In genomic region chr2:131807660-131808059, GRCm38 (mm10) we compare ENCODE assay signal across 18 mouse cellular contexts. TPM values are rescaled to one million over a fixed set of nuclear protein-coding genes. Genes with fewer than 3 reads are reported as not detected.
DNase-seq lines count a peak whose midpoint lies in the region; ATAC-seq lines count a peak whose summit lies in the region.
"Had no signal": no experiment of that assay in that cellular context is flagged by ENCODE, and none has a peak within 500 bp of the region (broad histone marks: within the 10 kb centered on the region; RNA-seq: fewer than 3 reads in every experiment).

No protein-coding gene starts in this region.

- H3K4me2 ChIP-seq in hindbrain, embryonic 16.5 days (ENCODE audit: low read length), result 0 out of 2 replicates have a peak overlapping the region, but pooled peaks have one; percentile 20
- H3K4me2 ChIP-seq in hindbrain, embryonic 14.5 days (replicated peaks), result no peak overlapping the region
- no peak overlapping the region for H3K4me2 ChIP-seq in midbrain, embryonic 11.5 days
- no peak overlapping the region for H3K4me2 ChIP-seq in midbrain, embryonic 16.5 days (ENCODE audit: low read length)
- 0 out of 2 replicates have a peak overlapping the region, but pooled peaks have one; percentile 13 for H3K4me2 ChIP-seq in neural tube, embryonic 13.5 days
- H3K4me2 ChIP-seq: embryonic facial prominence, embryonic 12.5 days; limb, embryonic 15.5 days had no signal

- H3K9ac ChIP-seq in hindbrain, embryonic 16.5 days (ENCODE audit: low read depth, low read length), result no peak overlapping the region
- no peak overlapping the region for H3K9ac ChIP-seq in hindbrain, embryonic 14.5 days
- H3K9ac ChIP-seq in midbrain, embryonic 11.5 days (ENCODE audit: low read length), result no peak overlapping the region
- no peak overlapping the region for H3K9ac ChIP-seq in midbrain, embryonic 16.5 days (ENCODE audit: low read depth, low read length)
- H3K9ac ChIP-seq in neural tube, embryonic 13.5 days, result no peak overlapping the region
- H3K9ac ChIP-seq: embryonic facial prominence, embryonic 12.5 days; limb, embryonic 15.5 days had no signal

- no peak for DNase-seq in hindbrain, embryonic 14.5 days (ENCODE audit: low spot score)
- peak; percentile 72 for DNase-seq in midbrain, embryonic 11.5 days (ENCODE audit: low spot score, missing footprints)
- peak; percentile 30 for DNase-seq in ZHBTc4 (ENCODE audit: low read depth, low spot score)
- no peak for DNase-seq in adrenal gland, postnatal 25 days
- DNase-seq: kidney, adult 9 months; layer of hippocampus, postnatal 36 days; lung, postnatal 4 days had no signal

- H3K4me1 ChIP-seq in hindbrain, embryonic 16.5 days (ENCODE audit: control insufficient read depth, insufficient read depth, low read depth, low read length), result no peaks in the 10 kb centered on the region
- no peaks in the 10 kb centered on the region for H3K4me1 ChIP-seq in hindbrain, embryonic 14.5 days (replicated peaks; ENCODE audit: control insufficient read depth, insufficient read depth, low read length)
- H3K4me1 ChIP-seq in midbrain, embryonic 11.5 days (ENCODE audit: control insufficient read depth, insufficient read depth, low read length), result peaks cover 4% of the 10 kb centered on the region; the same call in 1 of the 2 replicates
- H3K4me1 ChIP-seq in midbrain, embryonic 16.5 days (ENCODE audit: control insufficient read depth, insufficient read depth, low read length), result peaks cover 4% of the 10 kb centered on the region; the same call in 1 of the 2 replicates
- peaks cover 8% of the 10 kb centered on the region for H3K4me1 ChIP-seq in neural tube, embryonic 13.5 days (replicated peaks)

- no peaks in the 10 kb centered on the region for H3K27me3 ChIP-seq in hindbrain, embryonic 16.5 days (replicated peaks; ENCODE audit: control insufficient read depth, insufficient read depth, low read length)
- H3K27me3 ChIP-seq in hindbrain, embryonic 14.5 days (ENCODE audit: control insufficient read depth, insufficient read depth, low read length), result no peaks in the 10 kb centered on the region; the same call in 1 of the 2 replicates
- H3K27me3 ChIP-seq in midbrain, embryonic 11.5 days (ENCODE audit: control insufficient read depth, insufficient read depth, low read length), result no peaks in the 10 kb centered on the region; the same call in 1 of the 2 replicates
- no peaks in the 10 kb centered on the region for H3K27me3 ChIP-seq in midbrain, embryonic 16.5 days (ENCODE audit: control insufficient read depth, insufficient read depth, low read depth, low read length)
- no peaks in the 10 kb centered on the region for H3K27me3 ChIP-seq in neural tube, embryonic 13.5 days
- H3K27me3 ChIP-seq: embryonic facial prominence, embryonic 12.5 days had no signal

- ATAC-seq in hindbrain, embryonic 16.5 days, result no peak
- ATAC-seq in hindbrain, embryonic 14.5 days (ENCODE audit: low FRiP score), result no peak
- no peak for ATAC-seq in midbrain, embryonic 11.5 days (ENCODE audit: low FRiP score)
- no peak for ATAC-seq in midbrain, embryonic 16.5 days
- no peak for ATAC-seq in neural tube, embryonic 13.5 days (ENCODE audit: low read depth)
- ATAC-seq: forebrain, embryonic 16.5 days had no signal

- H3K27ac ChIP-seq in hindbrain, embryonic 16.5 days (ENCODE audit: low read depth, low read length), result no peak overlapping the region
- H3K27ac ChIP-seq in hindbrain, embryonic 14.5 days, result no peak overlapping the region
- no peak overlapping the region for H3K27ac ChIP-seq in midbrain, embryonic 11.5 days (ENCODE audit: low read depth, low read length)
- no peak overlapping the region for H3K27ac ChIP-seq in midbrain, embryonic 16.5 days (ENCODE audit: low read length)
- H3K27ac ChIP-seq in neural tube, embryonic 13.5 days (replicated peaks), result no peak overlapping the region
- H3K27ac ChIP-seq: embryonic facial prominence, embryonic 12.5 days; limb, embryonic 15.5 days had no signal

- no peak overlapping the region for H3K4me3 ChIP-seq in hindbrain, embryonic 16.5 days (ENCODE audit: low read length)
- no peak overlapping the region for H3K4me3 ChIP-seq in hindbrain, embryonic 14.5 days (replicated peaks; ENCODE audit: low read length)
- H3K4me3 ChIP-seq in midbrain, embryonic 11.5 days (ENCODE audit: low read depth, low read length), result no peak overlapping the region
- H3K4me3 ChIP-seq in midbrain, embryonic 16.5 days (ENCODE audit: low read depth, low read length), result no peak overlapping the region
- H3K4me3 ChIP-seq in neural tube, embryonic 13.5 days, result no peak overlapping the region
- H3K4me3 ChIP-seq: embryonic facial prominence, embryonic 12.5 days; limb, embryonic 15.5 days had no signal

- H3K36me3 ChIP-seq in hindbrain, embryonic 16.5 days (ENCODE audit: control insufficient read depth, insufficient read depth, low read length), result no peaks in the 10 kb centered on the region
- no peaks in the 10 kb centered on the region for H3K36me3 ChIP-seq in hindbrain, embryonic 14.5 days (replicated peaks; ENCODE audit: control insufficient read depth, insufficient read depth)
- no peaks in the 10 kb centered on the region for H3K36me3 ChIP-seq in midbrain, embryonic 11.5 days (ENCODE audit: control insufficient read depth, insufficient read depth, low read length)
- H3K36me3 ChIP-seq in midbrain, embryonic 16.5 days (ENCODE audit: control insufficient read depth, insufficient read depth, low read length), result no peaks in the 10 kb centered on the region
- no peaks in the 10 kb centered on the region for H3K36me3 ChIP-seq in neural tube, embryonic 13.5 days
- H3K36me3 ChIP-seq: embryonic facial prominence, embryonic 12.5 days; limb, embryonic 15.5 days had no signal

- no peaks in the 10 kb centered on the region for H3K9me3 ChIP-seq in hindbrain, embryonic 16.5 days (ENCODE audit: control insufficient read depth, low read length)
- no peaks in the 10 kb centered on the region for H3K9me3 ChIP-seq in hindbrain, embryonic 14.5 days (ENCODE audit: control insufficient read depth, low read length)
- no peaks in the 10 kb centered on the region for H3K9me3 ChIP-seq in midbrain, embryonic 11.5 days (ENCODE audit: control insufficient read depth, low read length)
- no peaks in the 10 kb centered on the region for H3K9me3 ChIP-seq in midbrain, embryonic 16.5 days (replicated peaks; ENCODE audit: control insufficient read depth, low read length, poor library complexity, severe bottlenecking)
- H3K9me3 ChIP-seq in neural tube, embryonic 13.5 days, result no peaks in the 10 kb centered on the region
- H3K9me3 ChIP-seq: embryonic facial prominence, embryonic 12.5 days; limb, embryonic 15.5 days had no signal

- WGBS in hindbrain, embryonic 16.5 days, result 58% methylated on average over 11 of the region's 11 CpGs
- 62% methylated on average over 11 of the region's 11 CpGs for WGBS in hindbrain, embryonic 14.5 days
- WGBS in midbrain, embryonic 11.5 days, result 70% methylated on average over 11 of the region's 11 CpGs
- 63% methylated on average over 11 of the region's 11 CpGs for WGBS in midbrain, embryonic 16.5 days
- 62% methylated on average over 11 of the region's 11 CpGs for WGBS in neural tube, embryonic 13.5 days

RNA-seq across cellular contexts. Expression of gene Erv3, which starts 51.9 kb away (rescaled TPM):
- polyA plus RNA-seq in hindbrain, embryonic 16.5 days (2015; fragmentation: Nextera tagmentation; extraction: Ambion mirVana), result not detected in 2 replicates
- polyA plus RNA-seq in hindbrain, embryonic 14.5 days (2014; fragmentation: Nextera tagmentation; extraction: Ambion mirVana), result 0.07 TPM in 1 of 2 replicates, not detected in the other
- not detected in 2 replicates for polyA plus RNA-seq in midbrain, embryonic 11.5 days (2014; fragmentation: Nextera tagmentation; extraction: Ambion mirVana)
- 0.06 TPM in 1 of 2 replicates, not detected in the other for polyA plus RNA-seq in midbrain, embryonic 16.5 days (2015; fragmentation: Nextera tagmentation; extraction: Ambion mirVana)
- 0.07 TPM in 1 of 2 replicates, not detected in the other for polyA plus RNA-seq in neural tube, embryonic 13.5 days (2015; fragmentation: Nextera tagmentation; extraction: Ambion mirVana)
- not detected in 2 replicates for total RNA-seq in adrenal gland, postnatal 25 days (2021)
- total RNA-seq: adrenal gland, adult 2 months; hematopoietic stem cell, adult 5-6 weeks; monocyte, adult 5-6 weeks had no signal
- polyA plus RNA-seq: adrenal gland, adult 2 months; embryonic facial prominence, embryonic 12.5 days; forebrain, embryonic 16.5 days; limb, embryonic 15.5 days; small intestine, adult 2 months; stomach, embryonic 16.5 days had no signal

Comparison
In these comparisons a context has a peak if more than half of its experiments do, and no peak if none do; other contexts are left out.
1. H3K4me2 ChIP-seq: peak in hindbrain, embryonic 16.5 days (single experiment) and neural tube, embryonic 13.5 days (single experiment); none in hindbrain, embryonic 14.5 days (single experiment), midbrain, embryonic 11.5 days (single experiment) and midbrain, embryonic 16.5 days (single experiment).
2. DNase-seq: peak in midbrain, embryonic 11.5 days (single experiment) and ZHBTc4 (single experiment); none in hindbrain, embryonic 14.5 days (single experiment) and adrenal gland, postnatal 25 days (single experiment).